Mouse (Mus musculus) WW6 (cell line): ENCODE measurements around the gene Nfyc.

ENCODE experiments used
- DNase-seq: peaks from one replicate; pipeline ENCODE4 v3.0.0-alpha.2; 2013; ENCODE audit warnings: low read depth, low spot score

Nfyc gene

DNA sequence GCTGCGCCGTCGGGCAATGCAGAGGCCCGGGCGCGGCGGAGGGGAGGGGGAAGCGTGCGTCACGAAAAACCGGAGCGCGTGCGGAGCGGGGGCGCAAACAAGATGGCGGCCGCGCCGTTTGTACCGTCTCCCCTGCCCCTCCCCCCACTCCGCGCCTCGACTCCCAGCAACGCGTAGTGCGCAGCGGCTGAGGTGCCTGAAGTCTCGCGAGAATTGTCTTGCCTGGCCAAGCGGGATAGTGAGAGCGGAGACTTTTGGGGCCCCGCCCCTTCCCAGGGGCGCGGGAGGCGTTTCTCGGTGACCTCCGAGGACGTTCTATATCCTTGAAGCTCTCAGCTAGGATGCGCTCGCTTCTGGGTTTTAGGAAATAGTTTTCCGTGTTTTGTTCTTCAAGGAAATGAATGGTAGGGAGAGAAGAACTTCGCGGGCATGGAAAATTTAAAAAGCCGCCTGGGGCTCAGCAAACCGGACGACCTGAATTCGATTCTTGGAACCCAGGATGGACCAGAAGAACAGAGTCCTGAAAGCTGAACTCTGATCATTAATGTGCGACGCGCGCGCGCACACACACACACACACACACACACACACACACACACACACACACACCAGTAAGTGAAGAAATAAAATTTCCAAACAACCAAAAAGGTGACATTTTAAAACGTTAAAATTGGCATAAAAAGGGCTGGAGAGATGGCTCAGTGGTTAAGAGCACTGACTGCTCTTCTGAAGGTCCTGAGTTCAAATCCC is 5.6 kb downstream of the Nfyc start:
- peak; percentile 95 for DNase-seq

DNA sequence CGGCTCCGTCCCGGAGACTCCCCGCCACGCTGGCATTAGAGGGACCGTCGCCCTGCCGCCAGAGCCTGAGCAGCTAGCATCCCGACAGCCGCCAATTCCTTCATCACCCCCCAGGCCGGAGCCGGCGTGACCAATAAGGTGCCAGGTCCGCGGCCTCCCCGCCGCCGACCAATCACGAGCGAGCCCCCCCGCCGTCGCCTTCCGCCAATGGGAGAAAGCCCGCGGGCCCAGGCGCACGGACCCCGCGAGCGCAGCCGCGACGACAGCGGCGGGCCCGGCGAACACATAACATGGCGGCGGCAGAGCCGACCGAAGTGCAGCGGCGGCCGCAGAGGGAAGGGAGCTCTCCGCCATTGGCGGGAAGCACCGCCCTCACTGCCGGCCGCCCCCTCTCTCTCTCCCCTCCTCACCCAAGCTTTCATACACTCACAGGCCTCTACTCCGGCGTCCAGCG is 6.2 kb downstream of the Nfyc start:
- no peak for DNase-seq

DNA sequence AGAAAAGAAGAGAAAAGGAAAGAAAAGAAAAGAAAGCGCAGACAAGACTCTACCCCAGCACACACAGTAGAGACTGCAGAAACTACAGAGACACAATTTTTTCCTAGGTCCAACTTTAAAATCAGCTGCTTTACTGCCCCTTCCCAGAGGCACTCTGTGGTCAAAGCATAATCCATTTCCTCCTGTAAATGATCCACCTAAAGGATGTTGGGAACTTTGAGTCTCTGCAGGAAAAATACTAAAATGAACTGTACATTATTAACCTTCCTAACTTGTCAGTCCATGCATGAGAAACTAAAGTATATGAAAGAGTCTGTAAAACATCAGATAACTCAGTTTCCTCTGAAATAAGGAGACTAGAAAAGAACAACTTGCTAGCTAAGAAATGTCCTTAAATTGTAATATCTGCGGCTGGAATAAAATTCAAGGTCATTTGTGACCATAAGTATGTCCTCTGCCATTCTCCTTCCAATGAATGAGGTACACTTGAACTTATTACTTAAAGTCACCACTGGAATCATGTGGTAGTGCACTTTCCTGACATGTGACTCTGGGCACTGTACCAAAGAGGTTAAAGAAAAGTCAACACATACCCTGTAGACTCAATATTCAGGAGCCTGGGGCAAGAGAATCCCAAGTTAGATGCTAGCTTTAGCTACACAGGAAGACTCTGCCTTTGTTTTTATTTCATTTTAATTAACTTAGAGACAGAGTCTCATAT is 9.0 kb downstream of the Nfyc start:
- no peak for DNase-seq

DNA sequence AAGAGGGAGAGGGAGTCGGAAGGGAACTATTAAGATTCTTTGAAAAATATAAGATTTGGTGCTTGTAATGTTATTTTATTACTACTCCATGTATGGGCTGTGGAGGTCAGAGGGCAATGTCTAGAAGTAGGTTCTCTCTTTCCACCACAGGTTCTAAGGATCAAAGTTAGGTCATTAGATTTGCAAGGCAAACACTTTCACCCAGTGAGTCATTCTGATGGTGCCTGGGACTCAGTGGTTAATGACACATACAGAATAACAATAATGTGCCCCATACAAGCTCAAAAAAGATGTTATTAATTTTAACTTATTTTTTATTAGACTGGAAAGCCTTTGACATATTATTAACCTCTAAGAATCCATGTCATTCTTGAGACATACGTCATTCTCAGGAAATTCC is 11.5 kb downstream of the Nfyc start:
- DNase-seq, result no peak

DNA sequence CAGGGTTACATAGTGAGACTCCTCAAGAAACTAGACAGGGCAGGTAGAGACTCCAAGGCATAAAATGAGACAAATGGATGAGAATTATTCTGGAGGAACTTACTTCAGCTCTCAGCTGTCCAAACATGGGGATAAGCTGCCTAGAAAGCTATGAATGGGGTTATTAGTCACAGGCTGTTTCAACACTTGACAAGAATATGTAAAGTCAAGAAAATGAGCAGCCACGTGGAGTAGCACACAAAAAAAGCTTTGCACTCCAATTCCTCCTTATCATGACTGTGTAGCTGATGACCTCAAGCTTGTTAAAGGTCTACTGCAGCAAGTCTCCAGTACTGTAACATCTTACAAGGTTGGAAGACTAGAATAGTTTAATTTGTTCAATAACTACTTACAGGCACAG is 12.1 kb downstream of the Nfyc start:
- no peak for DNase-seq

DNA sequence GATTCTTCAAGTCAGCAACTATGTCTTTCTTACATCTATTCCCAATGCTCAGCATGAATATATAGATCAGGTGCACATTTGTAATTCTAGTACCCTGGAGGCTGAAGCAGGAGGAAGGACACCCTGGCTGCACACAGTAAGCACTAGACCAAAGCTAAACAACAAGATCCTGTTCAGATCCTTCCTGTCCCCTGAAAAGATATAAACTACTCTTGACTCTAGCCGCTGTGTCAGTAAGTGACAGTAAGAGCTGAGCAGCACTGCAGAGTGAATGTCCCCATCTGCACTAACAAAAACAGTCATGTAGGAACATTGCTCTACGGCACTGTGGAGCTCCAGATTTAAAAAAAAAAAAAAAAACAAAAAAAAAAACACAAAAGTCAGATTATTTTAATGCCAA is 13.4 kb downstream of the Nfyc start:
- DNase-seq, result no peak

DNA sequence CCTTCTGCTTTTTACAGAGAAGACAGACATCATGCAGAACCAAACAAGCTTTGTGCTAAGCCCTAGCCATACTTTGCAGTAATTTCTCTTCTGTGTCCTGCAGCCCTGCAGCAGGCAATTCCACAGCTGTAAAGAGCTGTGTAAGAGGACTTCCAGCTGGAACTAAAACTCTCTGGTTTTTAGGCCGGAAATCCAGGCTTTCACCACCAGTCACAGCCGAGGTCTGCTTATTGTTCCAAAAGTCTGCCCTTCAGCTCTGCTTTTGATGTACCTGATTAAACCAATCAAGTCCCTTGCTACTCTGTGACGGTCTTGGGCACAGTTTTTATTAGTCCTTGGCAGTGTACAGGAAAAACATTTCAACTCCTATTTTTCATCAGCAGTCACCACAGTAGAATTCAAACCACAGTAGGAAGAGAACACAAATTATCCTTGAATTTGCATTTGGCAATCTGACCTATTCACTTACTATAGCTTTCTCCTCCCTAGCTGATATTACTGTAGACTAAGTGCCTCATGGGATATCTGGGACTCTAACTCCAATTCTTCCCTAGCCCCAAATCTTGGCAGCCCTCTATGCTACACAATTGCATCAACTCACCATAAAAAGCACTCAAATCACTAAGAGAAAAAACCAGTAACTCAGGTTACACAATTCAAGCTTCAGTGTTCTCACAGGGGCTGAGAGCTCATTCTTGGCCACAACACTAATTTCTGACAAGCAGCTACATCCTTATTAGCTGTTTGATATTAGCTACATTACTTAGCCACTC is 14.2 kb downstream of the Nfyc start:
- no peak for DNase-seq

DNA sequence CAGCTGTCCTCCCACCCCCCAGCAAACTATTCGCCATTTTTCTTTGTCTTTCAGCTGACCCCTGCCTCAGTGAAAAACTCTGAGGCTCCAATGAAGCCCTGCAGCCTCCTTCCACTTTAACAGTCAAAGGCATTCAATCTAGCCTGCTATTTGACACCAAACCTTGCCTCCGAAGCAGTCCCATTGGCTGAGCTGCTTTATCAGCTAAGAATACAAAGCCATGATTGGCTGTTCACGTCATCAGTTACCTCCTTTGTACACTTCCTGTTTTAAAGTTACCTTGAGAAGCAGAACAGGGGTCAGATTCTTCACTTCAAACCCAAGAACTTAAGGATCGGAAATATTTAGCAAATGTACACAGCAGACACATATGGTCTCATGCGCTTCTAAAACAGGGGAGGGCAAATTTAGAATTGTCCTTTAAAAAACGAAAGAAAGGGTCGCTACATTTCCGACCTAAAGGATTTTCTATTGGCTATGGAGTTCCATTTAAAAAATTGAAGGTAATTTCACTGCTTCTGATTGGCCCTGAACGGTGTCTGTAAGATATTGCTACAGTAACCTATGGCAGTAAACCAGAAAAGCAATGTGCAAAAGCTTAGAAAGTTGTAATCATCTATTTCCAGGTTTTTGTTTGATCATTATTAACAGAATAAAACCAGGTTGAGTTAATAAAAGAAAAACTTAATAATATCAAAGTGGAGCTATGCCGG is 15.6 kb downstream of the Nfyc start:
- DNase-seq, result peak; percentile 56

DNA sequence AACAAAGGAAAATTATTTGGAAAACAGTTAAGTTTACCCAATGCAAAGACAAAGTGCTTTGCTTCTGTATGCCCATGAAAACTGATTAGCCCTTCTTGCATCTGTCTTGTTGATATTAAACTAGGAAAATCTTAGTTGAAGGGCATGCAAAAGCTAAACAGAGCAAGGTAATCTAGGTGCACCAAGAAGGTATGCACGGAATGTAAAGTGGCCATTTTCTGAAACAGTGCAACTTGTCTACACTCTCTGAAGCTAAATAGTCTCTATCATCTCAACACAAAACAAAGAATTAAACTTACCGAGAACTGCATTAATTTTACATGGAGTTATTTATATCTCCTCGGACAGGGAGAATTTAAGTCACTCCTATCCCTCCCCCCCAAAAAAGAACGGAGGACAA is 16.2 kb downstream of the Nfyc start:
- no peak for DNase-seq

DNA sequence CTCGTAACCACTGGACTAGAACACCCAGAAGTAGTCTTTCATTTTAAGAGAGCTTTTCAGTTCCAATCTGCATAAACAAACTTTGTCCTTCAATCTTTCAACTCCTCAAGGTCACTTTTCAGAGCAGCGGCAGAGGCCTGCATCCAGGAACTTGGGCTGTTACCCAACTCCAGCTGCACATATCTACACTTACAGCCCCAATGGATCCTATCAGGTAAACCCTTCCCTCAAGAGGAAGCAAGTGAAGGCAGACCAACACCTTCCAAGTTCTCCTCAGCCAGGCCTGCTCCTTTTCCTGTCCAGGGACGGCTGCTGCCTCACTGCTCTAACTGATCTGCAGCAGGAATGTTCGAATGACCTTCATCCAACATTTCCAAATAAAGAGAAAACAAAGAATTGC is 17.2 kb downstream of the Nfyc start:
- DNase-seq, result no peak

DNA sequence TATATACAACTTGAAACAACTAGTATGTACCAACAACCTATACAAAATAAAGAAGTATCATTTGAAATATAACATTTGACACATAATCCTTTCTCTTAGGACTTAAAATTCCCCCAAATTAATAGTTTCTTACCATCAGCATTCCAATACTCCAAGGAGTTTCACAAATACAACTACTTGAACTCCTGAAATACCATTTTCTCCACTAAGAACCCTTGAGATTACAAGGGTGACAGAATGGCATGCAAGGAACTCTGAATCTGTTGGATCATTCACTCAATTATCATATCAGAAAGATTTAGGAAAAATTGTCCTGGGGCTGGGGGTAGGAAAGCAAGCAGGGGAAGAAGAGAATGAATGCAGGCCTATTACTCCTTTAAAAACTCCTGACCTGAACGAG is 17.6 kb downstream of the Nfyc start:
- no peak for DNase-seq

DNA sequence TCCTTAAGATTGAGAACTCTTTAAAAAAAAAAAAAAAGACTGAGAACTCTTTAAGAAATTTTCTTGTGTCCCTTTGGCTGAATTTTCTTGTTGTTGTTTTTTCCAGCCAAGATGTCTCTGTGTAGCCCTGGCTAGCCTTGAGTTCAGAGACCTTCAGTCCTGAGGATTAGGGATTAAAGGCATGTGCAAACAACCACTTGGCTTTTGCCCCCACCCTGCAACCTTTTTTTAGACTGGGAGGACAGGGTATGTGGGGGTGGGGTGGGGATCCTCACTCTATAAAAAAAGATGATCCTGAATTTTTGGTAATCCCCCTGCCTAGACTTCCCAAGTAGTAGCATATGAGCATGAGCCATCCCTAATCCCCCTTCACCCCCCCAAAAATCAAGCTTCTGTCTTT is 25.6 kb downstream of the Nfyc start:
- DNase-seq, result no peak

DNA sequence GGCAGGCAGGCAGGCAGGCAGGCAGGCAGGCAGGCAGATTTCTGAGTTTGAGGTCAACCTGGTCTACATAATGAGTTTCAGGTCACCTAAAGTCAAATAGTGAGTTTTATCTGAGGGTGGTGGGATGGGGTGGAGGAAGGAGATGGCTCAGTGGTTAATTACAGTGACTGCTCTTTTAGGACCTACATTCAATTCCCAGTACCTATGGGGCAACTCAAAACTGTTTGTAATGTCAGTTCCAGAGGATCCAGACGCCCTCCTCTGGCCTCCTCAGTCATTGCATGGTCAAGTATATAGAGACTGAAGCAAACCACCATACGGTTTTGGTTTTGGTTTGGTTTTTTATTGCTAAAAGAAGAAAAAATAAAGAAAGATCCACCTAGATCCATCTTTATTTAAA is 29.9 kb downstream of the Nfyc start:
- DNase-seq, result no peak

DNA sequence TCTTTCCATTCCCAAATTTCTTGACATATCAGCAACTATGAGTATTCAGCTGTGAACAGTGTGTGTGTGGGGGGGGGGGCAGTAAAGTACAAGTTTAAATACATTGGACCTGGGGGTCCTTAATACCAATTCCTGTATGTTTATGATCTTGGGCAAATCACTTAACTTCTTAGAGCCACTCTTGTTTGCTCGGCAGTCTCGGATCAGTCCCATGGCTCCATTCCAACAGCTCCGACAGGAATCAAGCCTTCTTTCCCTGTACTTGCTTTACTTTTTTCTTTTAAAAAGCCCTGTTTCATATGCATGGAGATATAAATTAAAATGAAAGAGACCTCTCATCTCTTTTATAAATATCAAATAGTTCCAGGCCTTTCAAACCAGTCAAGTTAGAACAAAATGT is 30.7 kb downstream of the Nfyc start:
- DNase-seq, result no peak

DNA sequence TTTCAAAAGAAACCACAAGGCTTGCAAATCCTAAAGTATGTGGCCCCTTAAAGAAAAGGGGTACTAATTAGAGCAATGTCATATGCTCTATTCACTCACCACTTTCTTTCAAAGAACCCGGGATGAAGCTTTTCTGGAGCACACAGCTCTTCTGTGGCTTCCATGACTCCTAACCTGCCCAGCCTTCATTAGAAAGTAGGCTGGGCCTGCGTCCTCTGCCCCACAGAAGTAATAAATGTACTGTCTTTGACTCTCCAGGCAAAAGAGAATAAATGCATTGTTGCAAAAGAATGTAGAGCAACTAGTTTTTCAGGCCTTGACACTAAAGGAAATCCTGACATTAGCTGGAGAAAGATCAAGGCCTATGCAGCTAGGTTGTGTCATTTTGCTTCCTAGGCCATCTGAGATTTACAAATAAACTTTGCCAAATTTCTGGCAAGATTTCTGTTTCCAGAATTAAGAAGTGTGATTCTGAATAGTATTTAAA is 31.6 kb downstream of the Nfyc start:
- no peak for DNase-seq

DNA sequence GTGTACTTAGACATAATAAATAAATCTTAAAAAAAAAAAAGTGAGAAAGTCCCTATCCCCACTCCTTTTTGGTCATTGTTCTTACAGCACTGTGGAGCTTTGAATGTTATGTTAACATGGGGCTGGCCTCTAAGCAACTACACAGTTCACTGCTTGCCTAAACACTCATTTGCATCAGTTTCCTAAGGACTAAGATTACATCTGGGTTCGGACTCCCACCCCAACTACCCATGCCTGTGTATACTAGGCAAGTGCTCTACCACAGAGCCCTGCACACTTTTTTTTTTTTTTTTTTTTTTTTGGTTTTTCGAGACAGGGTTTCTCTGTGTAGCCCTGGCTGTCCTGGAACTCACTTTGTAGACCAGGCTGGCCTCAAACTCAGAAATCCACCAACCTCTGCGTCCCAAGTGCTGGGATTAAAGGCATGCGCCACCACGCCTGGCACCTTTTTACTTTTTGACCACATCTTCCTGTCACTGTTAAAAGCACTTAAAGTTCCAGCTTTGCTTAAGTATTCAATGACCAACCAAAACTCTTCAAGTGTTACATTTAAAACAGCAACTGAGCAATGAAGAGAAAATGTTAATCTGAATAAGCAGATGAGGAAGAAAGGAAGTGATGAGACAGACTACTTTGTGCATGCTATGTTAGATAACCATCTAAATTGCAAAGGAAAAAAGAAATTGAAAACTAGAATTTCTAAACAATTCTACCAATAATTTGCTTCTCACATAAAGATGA is 33.2 kb downstream of the Nfyc start:
- no peak for DNase-seq

DNA sequence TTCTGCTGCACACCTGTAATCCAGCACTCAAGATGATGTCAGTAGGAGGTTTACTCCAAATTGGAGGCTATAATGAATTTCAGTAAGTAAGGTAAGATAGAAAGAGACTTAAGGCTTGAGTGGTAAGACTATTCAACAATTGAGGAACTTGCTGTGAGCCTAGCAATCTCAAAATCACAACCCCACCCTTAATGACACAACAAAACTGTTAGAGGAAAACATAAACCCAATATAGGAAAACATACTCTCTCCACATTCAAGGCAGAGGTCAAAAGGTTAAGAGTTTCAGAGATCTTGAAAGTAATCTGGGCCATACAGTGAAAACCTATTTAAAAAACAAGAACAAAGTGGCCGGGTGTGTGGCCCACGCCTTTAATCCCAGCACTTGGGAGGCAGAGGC is 34.7 kb downstream of the Nfyc start:
- no peak for DNase-seq

DNA sequence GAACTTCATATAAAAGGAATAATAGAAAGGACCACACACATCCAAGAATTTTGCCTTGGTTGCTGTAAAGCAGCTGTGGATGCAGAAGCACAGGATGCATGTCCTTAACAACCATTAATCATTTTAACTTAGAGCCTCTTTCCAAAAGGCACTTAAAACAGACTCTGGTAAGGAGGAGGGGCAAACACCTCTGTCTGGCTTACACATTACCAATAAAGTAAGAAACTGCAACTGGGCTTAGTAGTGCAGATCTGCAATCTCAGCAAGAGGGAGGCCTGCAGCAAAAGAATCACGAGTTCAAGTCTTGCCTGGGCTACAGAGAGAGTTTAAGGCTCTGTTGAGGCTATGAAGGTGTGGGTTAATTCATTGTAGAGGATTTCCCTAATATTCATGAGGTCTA is 35.7 kb downstream of the Nfyc start:
- DNase-seq, result no peak

DNA sequence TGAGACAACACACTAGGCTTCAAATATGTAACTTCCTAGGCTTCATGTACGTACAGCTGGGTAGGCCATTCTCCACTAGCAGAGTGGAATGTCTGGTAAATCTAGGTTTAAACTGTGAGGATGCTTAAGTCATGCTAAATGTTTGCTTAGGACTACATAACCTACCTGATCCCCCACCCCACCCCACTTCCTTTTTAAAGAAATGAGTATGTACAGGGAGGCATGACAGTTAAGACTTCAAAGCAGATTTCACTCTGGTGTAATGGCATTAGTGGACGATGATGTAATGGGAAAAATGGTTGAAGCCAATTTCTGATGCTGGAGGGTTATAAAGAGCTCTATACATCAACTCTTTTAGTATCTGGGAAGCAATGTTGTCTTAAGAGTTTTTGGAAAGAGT is 38.5 kb downstream of the Nfyc start:
- DNase-seq, result no peak

DNA sequence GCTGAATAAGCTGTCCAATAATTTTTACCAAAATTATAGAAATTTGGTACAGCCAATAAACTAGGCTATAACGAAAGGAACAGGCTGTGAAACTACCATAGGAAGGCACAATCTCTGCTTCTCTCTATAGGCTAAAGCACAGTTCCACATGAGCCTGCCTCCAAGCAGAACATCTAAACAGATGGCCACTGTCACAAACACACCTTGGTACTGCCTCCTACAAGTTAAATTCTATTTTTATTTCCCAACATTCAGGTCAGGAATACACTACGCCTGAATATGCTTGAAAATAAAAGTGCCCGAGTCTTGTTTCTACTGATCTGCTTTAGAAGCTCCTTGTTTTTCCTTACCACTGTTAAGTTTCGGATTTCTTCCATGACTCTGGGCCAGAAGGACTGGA is 41.3 kb downstream of the Nfyc start:
- DNase-seq, result no peak

DNA sequence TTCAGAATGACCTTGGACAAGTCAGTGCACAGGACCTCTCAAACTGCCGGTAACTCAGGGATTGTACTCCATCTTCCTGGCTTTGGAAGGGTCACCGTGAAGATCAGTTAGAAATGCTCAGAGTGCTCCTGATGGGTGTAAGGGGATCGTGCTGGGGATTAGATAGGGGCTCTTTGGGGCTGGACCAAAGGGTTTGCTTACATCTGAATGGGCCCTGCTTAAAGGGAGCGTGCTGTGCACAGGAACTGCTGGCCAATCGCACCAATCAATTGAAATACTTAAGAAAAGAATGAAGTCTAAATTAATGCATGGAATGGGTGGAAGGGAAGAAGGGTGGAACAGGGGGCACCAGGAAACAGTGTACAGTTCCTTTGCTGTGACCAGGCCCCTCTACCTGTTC is 75.6 kb downstream of the Nfyc start:
- no peak for DNase-seq
